Mouse (Mus musculus) E14TG2a.4 (cell line): Measurements from ENCODE around the gene Ttc13.

Experiments
- H3K27me3 ChIP-seq: 2 replicates; pipeline ENCODE4 v1.6.1; 2014; ENCODE audit warnings: low read length, control low read depth; ENCODE audit not compliant: insufficient read depth
- H3K36me3 ChIP-seq: 2 replicates; pipeline ENCODE4 v1.6.1; 2014; ENCODE audit warnings: low read length, control low read depth; ENCODE audit not compliant: insufficient read depth
- H3K4me1 ChIP-seq: replicated peaks from 2 replicates; pipeline ENCODE4 v1.6.1; 2014; ENCODE audit warnings: low read depth, low read length, control low read depth
- H3K4me3 ChIP-seq: replicated peaks from 2 replicates; pipeline ENCODE4 v1.5.1; 2014; ENCODE audit warnings: mild to moderate bottlenecking, low read length
- H3K9me3 ChIP-seq: 2 replicates; pipeline ENCODE4 v1.6.1; 2014; ENCODE audit warnings: low read length, control low read depth
- CTCF ChIP-seq: conservative IDR thresholded peaks from 2 replicates; pipeline ENCODE4 v1.5.1; 2014; ENCODE audit warnings: low read length
- NANOG ChIP-seq: IDR thresholded peaks from 2 replicates; pipeline ENCODE4 v1.6.1; 2014; ENCODE audit warnings: borderline replicate concordance, low read length, mixed read lengths
- POU5F1 ChIP-seq: IDR thresholded peaks from 2 replicates; pipeline ENCODE4 v1.6.1; 2014; ENCODE audit warnings: low read length, borderline replicate concordance

Gene Ttc13

DNA sequence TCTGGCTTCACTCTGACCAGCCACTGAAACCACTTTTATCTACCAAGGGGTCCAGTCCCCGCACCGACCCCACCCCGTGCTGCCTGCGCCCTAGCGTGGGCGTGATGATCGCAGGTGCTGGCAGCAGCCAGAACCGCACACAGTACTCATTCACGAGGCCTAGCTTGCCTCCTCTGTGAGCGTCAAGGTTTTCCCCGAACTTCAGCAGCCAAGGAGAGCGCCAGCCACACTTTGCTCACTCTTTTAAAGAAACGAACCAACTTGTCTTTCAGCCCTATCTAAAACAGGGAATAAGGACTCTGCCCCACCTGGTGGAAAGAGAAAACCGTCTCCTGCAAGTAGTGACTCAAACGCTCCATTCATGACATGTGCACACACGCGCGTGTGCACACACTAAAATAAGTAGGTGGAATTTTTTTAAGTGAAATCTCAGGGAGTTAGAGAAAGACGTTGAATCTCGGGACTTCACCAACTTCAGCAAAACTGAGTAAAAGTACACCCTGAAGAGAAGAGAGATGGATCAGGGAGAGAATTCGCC lies 30.6 kb upstream of the Ttc13 start:
- peaks cover 52% of the 10 kb centered on the region for H3K27me3 ChIP-seq
- peak overlapping the region; percentile 89 for H3K4me3 ChIP-seq
- H3K36me3 ChIP-seq, result no peaks in the 10 kb centered on the region
- no peaks in the 10 kb centered on the region for H3K9me3 ChIP-seq
- TF ChIP-seq CTCF (no peak), NANOG (no peak), POU5F1 (no peak)
- peaks cover 44% of the 10 kb centered on the region for H3K4me1 ChIP-seq

DNA sequence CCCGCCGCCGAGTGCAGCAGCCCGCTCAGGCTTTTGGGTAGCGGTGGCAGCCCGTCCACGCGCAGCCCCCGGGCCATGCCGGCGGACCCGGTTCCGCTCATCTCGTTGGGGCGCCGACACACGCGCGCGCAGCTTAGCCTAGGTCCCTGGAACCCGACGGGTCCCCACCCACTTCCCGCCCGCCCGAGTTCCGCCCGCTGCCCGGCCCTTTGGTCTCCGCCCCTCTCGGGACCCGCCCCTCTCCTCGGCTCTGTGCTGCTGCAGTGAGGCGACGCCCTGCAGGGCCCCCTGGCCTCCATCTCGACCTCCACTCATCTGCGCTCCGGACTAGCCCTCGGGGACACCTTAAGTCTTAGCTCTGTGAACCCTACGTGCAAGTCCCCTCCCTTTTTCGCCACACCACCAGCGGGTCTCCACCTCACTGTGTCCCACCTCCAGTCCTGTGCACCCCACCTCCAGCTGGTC lies 30.0 kb upstream of the Ttc13 start, which contains the start of gene Fam89a:
Gene Fam89a, minus strand, starts transcription at position 124 of the 465 bp plus-strand sequence.
- H3K4me1 ChIP-seq, result peaks cover 41% of the 10 kb centered on the region
- peak within 1 kb of the TSS; percentile 89 for H3K4me3 ChIP-seq
- peaks cover 52% of the 10 kb centered on the region for H3K27me3 ChIP-seq
- no peaks in the 10 kb centered on the region for H3K36me3 ChIP-seq
- H3K9me3 ChIP-seq, result no peaks in the 10 kb centered on the region
- TF ChIP-seq NANOG (no peak), POU5F1 (no peak), CTCF (no peak)

GRCm38 (mm10) chr8:124751191-124751590 lies 29.4 kb upstream of the Ttc13 start:
- TF ChIP-seq CTCF (no peak), POU5F1 (no peak), NANOG (no peak)
- Histone ChIP-seq H3K4me3 (peak overlapping the region; percentile 89), H3K4me1 (peaks cover 41% of the 10 kb centered on the region), H3K9me3 (no peaks in the 10 kb centered on the region), H3K36me3 (no peaks in the 10 kb centered on the region), H3K27me3 (peaks cover 52% of the 10 kb centered on the region)

DNA sequence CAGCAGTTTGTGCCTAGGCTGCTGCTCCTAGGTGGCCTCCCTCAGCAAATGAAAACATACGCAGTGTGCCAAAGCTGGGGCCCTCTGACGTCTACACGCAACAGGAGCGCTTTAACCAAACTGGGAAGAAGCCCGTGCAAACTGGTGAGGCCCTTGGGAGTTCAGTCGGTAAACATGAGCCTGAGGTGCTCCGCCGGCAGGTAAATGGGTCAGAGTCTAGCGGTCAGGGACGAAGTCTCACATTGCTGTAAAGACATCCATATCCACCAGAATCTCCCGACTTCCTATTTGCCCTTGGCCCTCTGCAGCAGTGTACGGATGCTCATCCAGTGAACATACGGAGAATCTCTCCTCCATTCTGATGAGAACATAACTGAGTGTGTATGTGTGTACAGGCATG lies 24.9 kb upstream of the Ttc13 start:
- H3K27me3 ChIP-seq, result peaks cover 22% of the 10 kb centered on the region
- H3K36me3 ChIP-seq, result no peaks in the 10 kb centered on the region
- TF ChIP-seq CTCF (no peak), POU5F1 (no peak)
- peaks cover 33% of the 10 kb centered on the region for H3K4me1 ChIP-seq
- H3K9me3 ChIP-seq, result no peaks in the 10 kb centered on the region
- H3K4me3 ChIP-seq, result no peak overlapping the region

DNA sequence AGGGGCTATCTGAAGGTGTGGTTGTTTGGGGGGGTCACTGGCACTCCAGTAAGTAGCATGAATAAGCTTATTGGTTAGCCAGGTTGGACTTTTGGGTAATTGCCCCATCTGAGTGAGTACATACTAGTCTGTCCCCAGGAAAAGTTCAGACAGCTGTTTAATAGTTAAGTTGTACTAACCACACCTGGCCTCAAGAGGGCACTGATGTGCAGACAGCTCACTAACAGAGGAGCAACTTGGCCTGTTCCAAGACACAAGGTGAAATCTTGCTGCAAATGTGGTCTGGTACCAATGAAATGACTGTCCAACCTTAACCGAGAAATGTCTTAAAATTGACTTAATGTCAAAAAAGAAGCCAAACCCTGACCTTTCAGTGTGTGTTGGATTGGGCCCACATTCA lies 17.5 kb upstream of the Ttc13 start:
- no peaks in the 10 kb centered on the region for H3K9me3 ChIP-seq
- no peaks in the 10 kb centered on the region for H3K27me3 ChIP-seq
- peaks cover 18% of the 10 kb centered on the region for H3K4me1 ChIP-seq
- no peak overlapping the region for H3K4me3 ChIP-seq
- H3K36me3 ChIP-seq, result peaks cover 4% of the 10 kb centered on the region; the same call in 1 of the 2 replicates
- TF ChIP-seq POU5F1 (no peak), NANOG (no peak), CTCF (peak; percentile 47)

DNA sequence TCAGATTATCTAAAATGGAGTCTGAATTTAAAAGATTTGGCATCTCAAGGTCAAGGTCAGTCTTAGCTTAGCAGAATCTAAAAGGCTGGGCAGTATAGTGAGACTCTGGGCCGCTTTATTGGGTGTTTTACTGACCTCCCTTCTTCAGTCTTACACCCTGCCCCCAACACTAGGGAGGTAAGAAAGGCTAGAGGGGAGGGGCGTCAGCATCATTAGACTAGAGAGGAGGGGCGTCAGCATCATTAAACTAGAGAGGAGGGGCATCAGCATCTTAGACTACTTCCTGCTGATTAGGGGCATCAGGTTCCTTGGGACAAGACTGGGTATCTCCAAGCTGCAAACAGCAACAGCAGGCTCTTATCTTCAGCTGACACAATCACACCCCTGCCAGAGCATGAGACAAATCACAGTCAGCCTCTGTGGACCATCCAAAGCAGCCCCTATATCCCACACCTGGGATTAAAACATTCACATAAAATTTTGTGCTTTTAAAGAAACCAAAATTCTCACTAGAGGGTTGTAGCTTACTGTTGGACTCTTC lies 13.7 kb upstream of the Ttc13 start:
- no peak overlapping the region for H3K4me3 ChIP-seq
- H3K9me3 ChIP-seq, result no peaks in the 10 kb centered on the region
- no peaks in the 10 kb centered on the region for H3K27me3 ChIP-seq
- peaks cover 40% of the 10 kb centered on the region for H3K36me3 ChIP-seq
- TF ChIP-seq POU5F1, result no peak
- no peak for TF ChIP-seq NANOG
- no peak for TF ChIP-seq CTCF
- H3K4me1 ChIP-seq, result peaks cover 7% of the 10 kb centered on the region; the same call in 1 of the 2 replicates

DNA sequence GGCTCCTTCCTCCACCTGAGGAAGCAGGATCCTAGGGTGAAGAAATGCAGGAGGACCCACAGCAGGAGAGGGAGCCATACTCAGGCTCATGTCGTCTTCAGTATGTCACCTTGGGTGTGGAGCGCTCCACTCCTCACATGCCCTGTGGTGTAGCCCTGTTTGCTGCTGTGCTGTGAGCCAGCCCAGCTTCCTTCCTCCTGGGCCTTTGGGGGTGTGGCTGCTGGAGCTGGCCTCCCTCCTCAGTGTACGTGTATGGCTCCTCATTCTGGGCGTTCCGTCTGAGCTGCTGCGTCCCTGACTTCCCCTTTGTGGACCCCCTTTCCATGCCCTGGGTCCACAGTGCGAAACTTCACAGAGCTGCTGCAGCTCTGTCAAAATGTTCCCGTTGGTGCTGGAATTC lies 11.0 kb upstream of the Ttc13 start:
- Histone ChIP-seq H3K4me3 (no peak overlapping the region), H3K36me3 (peaks cover 66% of the 10 kb centered on the region), H3K27me3 (no peaks in the 10 kb centered on the region), H3K4me1 (0 out of 2 replicates have a peak, but pooled peaks cover 7% of the 10 kb centered on the region), H3K9me3 (no peaks in the 10 kb centered on the region)
- TF ChIP-seq POU5F1 (no peak), CTCF (no peak), NANOG (no peak)

GRCm38 (mm10) chr8:124724301-124724700 lies 2.5 kb upstream of the Ttc13 start:
- TF ChIP-seq NANOG (no peak), CTCF (no peak), POU5F1 (no peak)

GRCm38 (mm10) chr8:124720938-124721861 lies 583 bp downstream of the Ttc13 start:
- Histone ChIP-seq H3K4me3 (peak overlapping the region; percentile 99), H3K36me3 (peaks cover 32% of the 10 kb centered on the region), H3K27me3 (no peaks in the 10 kb centered on the region), H3K4me1 (peaks cover 38% of the 10 kb centered on the region), H3K9me3 (no peaks in the 10 kb centered on the region)
- no peak for TF ChIP-seq NANOG
- TF ChIP-seq CTCF, result no peak
- no peak for TF ChIP-seq POU5F1

More at GRCm38 (mm10) chr8:124724301-124724700, 2.5 kb upstream of the Ttc13 start:
- Histone ChIP-seq H3K9me3 (no peaks in the 10 kb centered on the region), H3K36me3 (peaks cover 49% of the 10 kb centered on the region), H3K4me3 (no peak overlapping the region), H3K27me3 (no peaks in the 10 kb centered on the region), H3K4me1 (peaks cover 27% of the 10 kb centered on the region)
